Mouse (Mus musculus) bone marrow macrophage, adult 2 months (primary cell): Measurements from ENCODE around the gene Pomgnt2.

ENCODE experiments used
- CTCF ChIP-seq: IDR thresholded peaks from 2 replicates; pipeline ENCODE4 v1.5.1; 2012; ENCODE audit warnings: low read depth, mild to moderate bottlenecking, low read length, moderate library complexity
- POLR2A ChIP-seq: IDR thresholded peaks from 2 replicates; pipeline ENCODE4 v1.6.1; 2012; ENCODE audit warnings: mild to moderate bottlenecking, low read depth, low read length, borderline replicate concordance

GRCm38 (mm10) chr9:121934856-121935255 is 62.1 kb downstream of the Pomgnt2 start:
- TF ChIP-seq POLR2A, result no peak
- TF ChIP-seq CTCF, result no peak
